Mouse (Mus musculus): Measurements from ENCODE around the gene Rnf40. TPM values are rescaled to one million over a fixed set of nuclear protein-coding genes. Genes with fewer than 3 reads are reported as not detected.

The Rnf40 gene
- polyA plus RNA-seq, 1 experiment from 2014 or later: 67.7 TPM

Other genes starting within 250 kb of the Rnf40 start
- gene Zfp768, start 243.2 kb upstream of the Rnf40 start, polyA plus RNA-seq (2016; fragmentation: Nextera tagmentation; extraction: Ambion mirVana): 16.3 and 18.4 TPM in 2 replicates
- 6.9 and 9.1 TPM in 2 replicates for gene Zfp747, start 212.7 kb upstream of the Rnf40 start, polyA plus RNA-seq (2016; fragmentation: Nextera tagmentation; extraction: Ambion mirVana)
- 5.2 and 5.6 TPM in 2 replicates for gene 9130019O22Rik, start 201.6 kb upstream of the Rnf40 start, polyA plus RNA-seq (2016; fragmentation: Nextera tagmentation; extraction: Ambion mirVana)
- gene E430018J23Rik, start 195.1 kb upstream of the Rnf40 start, polyA plus RNA-seq (2016; fragmentation: Nextera tagmentation; extraction: Ambion mirVana): 5.2 and 5.5 TPM in 2 replicates
- 5.3 and 6.4 TPM in 2 replicates for gene Zfp764, start 181.9 kb upstream of the Rnf40 start, polyA plus RNA-seq (2016; fragmentation: Nextera tagmentation; extraction: Ambion mirVana)
- gene Zfp688, start 166.7 kb upstream of the Rnf40 start, polyA plus RNA-seq (2016; fragmentation: Nextera tagmentation; extraction: Ambion mirVana): 32.3 and 36.4 TPM in 2 replicates
- gene Zfp689, start 139.6 kb upstream of the Rnf40 start, polyA plus RNA-seq (2016; fragmentation: Nextera tagmentation; extraction: Ambion mirVana): 16.0 and 18.8 TPM in 2 replicates
- gene Prr14, start 129.2 kb upstream of the Rnf40 start, polyA plus RNA-seq (2016; fragmentation: Nextera tagmentation; extraction: Ambion mirVana): 63.0 and 64.7 TPM in 2 replicates
- gene Fbrs, start 109.6 kb upstream of the Rnf40 start, polyA plus RNA-seq (2016; fragmentation: Nextera tagmentation; extraction: Ambion mirVana): 10.4 and 12.3 TPM in 2 replicates
- 87.4 and 92.1 TPM in 2 replicates for gene Srcap, start 76.8 kb upstream of the Rnf40 start, polyA plus RNA-seq (2016; fragmentation: Nextera tagmentation; extraction: Ambion mirVana)
- gene Gm42715, start 69.2 kb upstream of the Rnf40 start, polyA plus RNA-seq (2016; fragmentation: Nextera tagmentation; extraction: Ambion mirVana): 16.4 and 16.8 TPM in 2 replicates
- 4.2 and 4.7 TPM in 2 replicates for gene Tmem265, start 27.4 kb upstream of the Rnf40 start, polyA plus RNA-seq (2016; fragmentation: Nextera tagmentation; extraction: Ambion mirVana)
- 56.6 and 60.7 TPM in 2 replicates for gene Phkg2, start 15.4 kb upstream of the Rnf40 start, polyA plus RNA-seq (2016; fragmentation: Nextera tagmentation; extraction: Ambion mirVana)
- 12.7 and 16.3 TPM in 2 replicates for gene Ccdc189, start 172 bp upstream of the Rnf40 start, polyA plus RNA-seq (2016; fragmentation: Nextera tagmentation; extraction: Ambion mirVana)
- 31.7 and 34.6 TPM in 2 replicates for gene Zfp629, start 27.0 kb downstream of the Rnf40 start, polyA plus RNA-seq (2016; fragmentation: Nextera tagmentation; extraction: Ambion mirVana)
- gene Bcl7c, start 120.2 kb downstream of the Rnf40 start, polyA plus RNA-seq (2016; fragmentation: Nextera tagmentation; extraction: Ambion mirVana): 57.4 and 72.6 TPM in 2 replicates
- 6.7 and 8.3 TPM in 2 replicates for gene Ctf1, start 124.0 kb downstream of the Rnf40 start, polyA plus RNA-seq (2016; fragmentation: Nextera tagmentation; extraction: Ambion mirVana)
- 0.40 and 0.42 TPM in 2 replicates for gene Ctf2, start 143.4 kb downstream of the Rnf40 start, polyA plus RNA-seq (2016; fragmentation: Nextera tagmentation; extraction: Ambion mirVana)
- 9.0 and 10.3 TPM in 2 replicates for gene Fbxl19, start 155.8 kb downstream of the Rnf40 start, polyA plus RNA-seq (2016; fragmentation: Nextera tagmentation; extraction: Ambion mirVana)
- 5.7 and 6.0 TPM in 2 replicates for gene Orai3, start 181.0 kb downstream of the Rnf40 start, polyA plus RNA-seq (2016; fragmentation: Nextera tagmentation; extraction: Ambion mirVana)
- gene Setd1a, start 187.9 kb downstream of the Rnf40 start, polyA plus RNA-seq (2016; fragmentation: Nextera tagmentation; extraction: Ambion mirVana): 21.7 and 25.5 TPM in 2 replicates
- not detected in 2 replicates for gene Gm49388, start 196.8 kb downstream of the Rnf40 start, polyA plus RNA-seq (2016; fragmentation: Nextera tagmentation; extraction: Ambion mirVana)
- 7.3 and 7.6 TPM in 2 replicates for gene Hsd3b7, start 211.8 kb downstream of the Rnf40 start, polyA plus RNA-seq (2016; fragmentation: Nextera tagmentation; extraction: Ambion mirVana)
- 21.3 and 22.3 TPM in 2 replicates for gene Stx4a, start 235.5 kb downstream of the Rnf40 start, polyA plus RNA-seq (2016; fragmentation: Nextera tagmentation; extraction: Ambion mirVana)
- 11.5 and 17.3 TPM in 2 replicates for gene Stx1b, start 235.8 kb downstream of the Rnf40 start, polyA plus RNA-seq (2016; fragmentation: Nextera tagmentation; extraction: Ambion mirVana)

Data from forebrain, embryonic 12.5 days (tissue).